Comparison of ENCODE assay signal across 17 mouse cellular contexts in genomic region chr10:51173619-51174018, GRCm38 (mm10).
"Had no signal": no experiment of that assay in that cellular context is flagged by ENCODE, and none has a peak within 500 bp of the region (broad histone marks: within the 10 kb centered on the region; RNA-seq: fewer than 3 reads in every experiment).

No protein-coding gene starts in this region.

- ATAC-seq: inflammation-experienced regulatory T-cells, adult 6 months; intestine, postnatal 0 days; liver, embryonic 12.5 days had no signal

- H3K4me3 ChIP-seq: layer of hippocampus, adult 2 months; limb, embryonic 10.5 days; limb, embryonic 13.5 days; liver, embryonic 12.5 days; liver, embryonic 15.5 days; lung, embryonic 15.5 days had no signal

- H3K9me3 ChIP-seq: limb, embryonic 10.5 days; limb, embryonic 13.5 days; liver, embryonic 12.5 days; liver, embryonic 15.5 days; lung, embryonic 15.5 days had no signal

- H3K4me2 ChIP-seq: limb, embryonic 13.5 days; liver, embryonic 12.5 days; liver, embryonic 15.5 days; lung, embryonic 15.5 days; midbrain, embryonic 11.5 days had no signal

- H3K4me1 ChIP-seq: limb, embryonic 10.5 days; limb, embryonic 13.5 days; liver, embryonic 12.5 days; liver, embryonic 15.5 days; lung, embryonic 15.5 days had no signal

- H3K27me3 ChIP-seq: limb, embryonic 13.5 days; liver, embryonic 12.5 days; liver, embryonic 15.5 days; lung, embryonic 15.5 days had no signal

- DNase-seq: kidney, adult 2 months; kidney, postnatal 10 days; layer of hippocampus, adult 9-11 months; liver; lung, postnatal 4 days; midbrain, embryonic 14.5 days; thymus, adult 18-20 months; thymus, postnatal 36 days had no signal

- H3K27ac ChIP-seq: layer of hippocampus, adult 2 months; limb, embryonic 10.5 days; limb, embryonic 13.5 days; liver, embryonic 12.5 days; liver, embryonic 15.5 days; lung, embryonic 15.5 days had no signal

- H3K36me3 ChIP-seq: limb, embryonic 10.5 days; limb, embryonic 13.5 days; liver, embryonic 12.5 days; liver, embryonic 15.5 days; lung, embryonic 15.5 days had no signal

- H3K9ac ChIP-seq: limb, embryonic 13.5 days; liver, embryonic 12.5 days; liver, embryonic 15.5 days; lung, embryonic 15.5 days had no signal
